Mouse (Mus musculus) R1 (cell line): ENCODE measurements around the gene Fads3.

Experiments
- DNase-seq: peaks from one replicate; pipeline ENCODE4 v3.0.0-alpha.2; 2018; ENCODE audit warnings: low read depth, low spot score

Gene Fads3

DNA sequence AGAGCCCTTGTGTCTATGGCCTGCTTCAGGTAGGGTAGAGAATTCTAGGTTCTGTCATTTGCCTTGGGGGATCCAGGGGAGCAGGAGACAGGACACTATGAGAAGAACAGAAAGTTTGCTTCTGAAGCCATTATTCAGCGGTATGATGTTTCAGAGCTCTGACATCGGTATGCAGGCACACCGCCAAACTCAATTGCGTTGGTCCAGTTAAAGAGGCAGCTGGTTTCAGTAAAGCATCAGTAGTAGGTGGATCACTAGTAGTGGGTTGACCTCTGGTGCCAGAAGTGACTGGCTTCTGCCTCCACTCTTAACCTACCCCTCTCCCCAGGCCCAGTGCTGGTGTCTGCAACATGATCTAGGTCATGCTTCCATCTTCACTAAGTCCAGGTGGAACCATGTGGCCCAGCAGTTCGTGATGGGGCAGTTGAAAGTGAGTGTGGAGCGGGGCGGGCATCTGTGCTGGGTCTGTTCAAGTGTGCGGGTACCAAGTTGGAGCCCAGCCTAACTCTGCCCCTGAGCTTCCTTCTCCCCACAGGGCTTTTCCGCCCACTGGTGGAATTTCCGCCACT is 12.4 kb downstream of the Fads3 start:
- no peak for DNase-seq

- no peak for DNase-seq
Measured at GRCm38 (mm10) chr19:10054361-10055075, 13.1 kb downstream of the Fads3 start.

- no peak for DNase-seq
Measured at GRCm38 (mm10) chr19:10055261-10055660, 13.9 kb downstream of the Fads3 start.

DNA sequence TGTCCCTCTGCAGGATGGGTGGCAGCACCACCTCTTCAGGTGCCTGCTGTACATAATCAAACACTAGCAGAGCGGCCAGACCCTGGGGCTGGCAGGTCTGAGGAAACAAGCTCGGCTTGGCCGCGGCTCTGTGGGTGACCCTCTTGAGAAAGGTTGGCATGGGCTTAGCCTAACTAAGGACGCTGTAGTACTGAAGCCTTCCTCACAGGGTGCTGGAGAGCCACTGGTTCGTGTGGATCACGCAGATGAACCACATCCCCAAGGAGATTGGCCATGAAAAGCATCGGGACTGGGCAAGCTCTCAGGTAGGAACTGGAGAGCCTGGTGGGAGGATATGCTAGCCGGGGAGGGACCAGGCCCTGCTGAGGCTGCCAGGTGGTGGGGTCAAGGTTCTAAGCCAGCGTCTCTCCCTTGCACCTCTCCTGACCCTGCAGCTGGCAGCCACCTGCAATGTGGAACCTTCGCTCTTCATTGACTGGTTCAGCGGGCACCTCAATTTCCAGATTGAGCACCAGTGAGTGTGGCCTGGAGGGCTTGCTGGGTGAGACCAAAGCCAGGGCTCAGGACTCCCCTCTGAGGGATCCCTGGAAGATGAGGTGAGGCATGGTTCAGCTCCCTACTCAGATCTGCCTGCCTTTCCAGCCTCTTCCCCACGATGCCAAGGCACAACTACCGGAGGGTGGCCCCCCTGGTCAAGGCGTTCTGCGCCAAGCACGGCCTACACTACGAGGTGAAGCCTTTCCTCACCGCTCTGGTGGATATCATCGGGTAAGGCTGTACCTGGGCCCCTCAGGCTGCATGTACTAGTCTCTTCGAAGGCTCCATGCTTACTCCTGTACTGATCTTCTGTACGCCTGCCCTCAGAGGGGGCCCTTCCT is 14.7 kb downstream of the Fads3 start:
- peak; percentile 26 for DNase-seq

DNA sequence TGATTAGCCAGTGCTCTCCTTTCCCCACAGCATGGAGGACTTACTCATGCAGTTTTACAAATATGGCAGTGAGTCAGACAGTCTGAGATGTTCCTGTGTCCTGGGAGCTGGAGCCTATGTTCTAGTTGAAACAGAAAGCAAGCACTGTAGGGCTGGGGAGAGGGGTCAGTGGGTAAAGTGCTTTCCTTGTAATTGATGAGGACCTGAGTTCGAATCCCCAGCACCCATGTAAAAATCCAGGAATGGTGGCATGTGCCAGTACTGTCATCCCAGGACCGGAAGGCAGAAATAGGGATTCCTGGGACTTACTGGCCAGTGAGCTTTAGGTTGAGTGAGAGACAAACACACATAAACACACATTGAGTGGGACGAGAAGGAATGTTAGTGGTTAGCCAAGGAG is 15.3 kb downstream of the Fads3 start:
- no peak for DNase-seq

DNA sequence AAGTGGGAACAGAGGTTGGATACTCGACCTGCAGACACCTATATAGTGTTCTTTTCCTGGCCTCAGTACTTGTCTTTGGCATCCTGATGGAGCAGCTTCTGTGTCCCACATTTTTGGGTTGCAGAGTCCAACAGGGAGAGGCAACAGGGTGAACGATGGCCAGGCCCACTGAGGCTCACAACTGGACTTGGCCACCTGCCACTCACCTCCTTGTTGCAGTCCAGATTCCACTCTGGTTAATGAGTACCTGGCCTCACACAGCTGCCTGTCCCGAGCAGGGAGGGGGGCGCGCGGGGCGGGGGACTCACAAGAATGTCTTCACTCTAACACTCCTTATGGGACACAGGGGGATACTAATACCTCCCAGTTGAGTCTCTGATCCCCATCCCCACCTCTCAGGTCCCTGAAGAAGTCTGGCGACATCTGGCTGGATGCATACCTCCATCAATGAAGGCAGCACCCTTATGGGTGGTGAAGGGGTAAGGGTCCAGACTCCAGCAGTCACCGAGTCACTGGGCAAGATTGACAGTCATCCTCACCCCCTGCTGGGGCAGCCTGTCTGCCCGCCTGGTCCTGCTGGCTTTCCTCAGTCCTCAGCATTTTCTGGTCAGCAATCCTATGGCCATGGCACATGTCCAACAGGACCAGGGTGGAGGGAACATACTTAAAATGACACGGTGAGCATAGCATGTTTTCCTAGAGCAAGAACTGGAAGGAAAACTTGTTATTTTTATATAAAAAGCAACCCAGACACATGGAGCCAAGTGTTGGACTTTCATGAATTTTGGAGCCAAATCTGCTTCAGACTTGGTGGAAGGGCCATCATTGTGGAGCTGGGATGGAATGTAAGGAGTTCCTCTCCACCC is 16.4 kb downstream of the Fads3 start:
- no peak for DNase-seq

DNA sequence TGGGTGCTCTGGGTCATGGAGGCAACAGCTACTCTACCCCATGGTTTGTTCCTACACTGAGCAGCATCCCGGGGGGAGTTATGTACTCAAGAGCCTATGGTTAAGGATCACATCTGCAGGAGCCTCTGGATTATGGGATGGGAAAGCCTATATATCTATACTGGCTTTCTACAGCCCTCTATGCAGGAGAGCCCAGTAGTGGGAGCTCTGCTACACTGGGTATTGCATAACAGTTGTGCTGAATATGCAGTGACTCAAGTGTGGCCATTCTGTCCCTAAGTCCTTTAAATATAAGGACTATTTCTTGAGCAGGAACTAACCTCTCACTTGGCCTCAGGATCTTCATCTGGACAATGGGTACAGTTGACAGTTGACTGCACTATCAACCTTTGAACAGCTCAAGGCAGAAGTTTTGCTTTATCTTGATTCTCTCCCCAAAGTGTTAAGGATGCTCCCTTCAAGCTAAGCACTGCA is 17.0 kb downstream of the Fads3 start:
- DNase-seq, result no peak

GRCm38 (mm10) chr19:10058876-10059427 is 17.6 kb downstream of the Fads3 start:
- DNase-seq, result no peak

DNA sequence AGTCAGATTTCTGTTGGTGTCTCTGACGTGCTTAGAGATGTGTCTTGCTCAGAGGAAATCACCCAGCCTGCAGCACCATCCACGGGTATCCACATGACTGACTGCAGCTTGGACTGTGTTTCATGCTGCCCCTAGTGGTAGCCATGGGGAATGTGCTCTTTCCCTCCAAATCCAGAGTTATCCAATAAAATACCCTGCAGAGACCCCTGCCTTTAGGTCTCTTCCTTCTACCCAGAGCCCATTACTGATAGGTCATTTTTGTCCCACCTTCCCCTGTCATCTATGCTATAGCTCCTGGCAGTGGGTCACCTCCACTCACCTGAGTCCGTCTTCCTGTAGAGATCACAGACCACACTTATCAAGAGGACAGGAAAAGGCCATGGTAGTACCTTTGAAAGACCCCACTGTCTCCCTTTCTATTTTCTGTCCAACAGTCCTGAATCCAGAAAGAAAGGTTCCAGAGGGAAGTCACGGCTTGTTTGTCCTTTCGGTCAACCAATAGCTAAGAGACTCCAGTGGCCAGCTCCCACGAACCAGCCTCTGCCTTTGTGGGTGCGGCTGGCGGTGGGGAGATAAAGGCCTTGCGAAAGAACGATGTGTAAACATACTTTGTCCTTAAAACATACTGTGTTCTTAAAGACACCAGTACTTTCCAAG is 18.7 kb downstream of the Fads3 start:
- DNase-seq, result peak; percentile 70

DNA sequence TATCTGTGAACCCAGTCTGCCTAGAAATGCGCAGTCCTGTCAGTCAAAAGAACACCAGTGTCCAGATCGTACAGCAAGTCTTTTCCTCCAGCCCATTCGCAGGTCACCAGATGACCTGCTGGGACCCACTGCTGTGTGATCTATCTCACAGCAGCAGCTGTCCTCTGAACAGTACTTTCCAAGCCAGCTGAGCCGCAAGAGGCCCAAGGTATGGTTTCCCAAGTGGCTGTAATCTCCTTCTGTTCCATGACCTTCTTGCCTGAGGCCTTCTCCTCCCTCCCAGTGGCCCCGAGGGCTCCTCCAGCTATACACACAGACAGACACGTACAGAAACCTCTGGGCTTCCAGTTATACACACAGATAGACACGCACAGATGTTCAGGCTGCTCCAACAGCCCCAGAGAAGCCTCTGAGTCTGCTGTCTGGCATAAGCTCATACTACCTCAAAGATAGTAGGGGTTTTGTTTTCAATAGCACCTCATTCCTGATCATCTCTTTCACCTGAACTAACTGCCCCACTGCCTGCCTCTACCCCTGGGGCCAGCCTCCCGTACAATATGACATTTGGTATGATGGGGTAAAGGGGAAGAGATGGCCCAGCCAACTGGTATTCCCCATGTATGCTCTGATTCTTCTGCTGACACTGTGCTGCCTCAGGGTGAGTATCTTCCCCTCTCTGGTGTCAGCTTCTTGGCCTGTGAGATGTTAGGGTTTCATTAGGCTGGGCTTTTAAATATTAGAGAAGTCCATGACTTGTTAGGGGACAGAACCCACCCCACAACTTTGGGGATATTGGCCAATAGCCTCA is 19.6 kb downstream of the Fads3 start:
- DNase-seq, result no peak

DNA sequence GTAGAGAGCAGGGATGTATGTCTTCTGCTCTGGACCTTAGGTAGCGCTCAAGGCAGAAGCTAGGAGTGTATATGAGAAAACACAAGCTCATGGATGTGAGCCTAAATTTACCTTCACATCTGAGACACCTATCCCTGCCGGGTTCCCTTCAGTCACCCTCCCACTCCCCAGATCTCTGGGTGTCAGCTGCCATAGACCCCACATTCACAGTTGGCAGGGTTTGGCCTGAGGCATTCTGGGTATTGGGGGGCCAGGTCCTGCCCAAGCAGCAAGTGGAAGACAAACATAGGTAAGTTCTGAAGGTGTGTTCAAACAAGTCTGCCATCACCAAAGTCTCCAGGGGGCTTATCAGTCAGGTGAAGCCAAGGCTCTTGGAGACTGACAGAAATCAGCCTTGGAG is 20.3 kb downstream of the Fads3 start:
- DNase-seq, result no peak

DNA sequence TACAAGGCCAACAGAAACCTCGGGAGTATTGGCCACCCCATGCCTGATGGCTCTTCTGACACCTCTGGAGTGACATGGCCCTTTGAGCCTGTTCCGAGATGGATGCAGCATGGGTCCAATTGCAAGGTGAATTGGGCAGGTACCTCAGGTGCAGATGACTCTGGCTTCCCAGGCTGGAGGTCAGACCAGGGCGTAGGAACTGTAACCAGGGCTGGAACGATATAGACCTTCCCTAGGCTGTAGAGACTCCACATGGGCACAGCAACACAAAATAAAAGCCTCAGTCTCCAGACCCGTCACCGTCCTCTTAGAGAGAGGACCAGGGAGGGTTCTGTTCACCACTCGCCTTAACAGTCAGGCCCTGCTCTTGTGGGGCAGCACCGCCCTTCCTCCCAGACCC is 20.9 kb downstream of the Fads3 start:
- DNase-seq, result no peak

- DNase-seq, result no peak
Measured at GRCm38 (mm10) chr19:10062862-10063261, 21.5 kb downstream of the Fads3 start.

- DNase-seq, result no peak
Measured at GRCm38 (mm10) chr19:10064173-10065012, 23.0 kb downstream of the Fads3 start.

DNA sequence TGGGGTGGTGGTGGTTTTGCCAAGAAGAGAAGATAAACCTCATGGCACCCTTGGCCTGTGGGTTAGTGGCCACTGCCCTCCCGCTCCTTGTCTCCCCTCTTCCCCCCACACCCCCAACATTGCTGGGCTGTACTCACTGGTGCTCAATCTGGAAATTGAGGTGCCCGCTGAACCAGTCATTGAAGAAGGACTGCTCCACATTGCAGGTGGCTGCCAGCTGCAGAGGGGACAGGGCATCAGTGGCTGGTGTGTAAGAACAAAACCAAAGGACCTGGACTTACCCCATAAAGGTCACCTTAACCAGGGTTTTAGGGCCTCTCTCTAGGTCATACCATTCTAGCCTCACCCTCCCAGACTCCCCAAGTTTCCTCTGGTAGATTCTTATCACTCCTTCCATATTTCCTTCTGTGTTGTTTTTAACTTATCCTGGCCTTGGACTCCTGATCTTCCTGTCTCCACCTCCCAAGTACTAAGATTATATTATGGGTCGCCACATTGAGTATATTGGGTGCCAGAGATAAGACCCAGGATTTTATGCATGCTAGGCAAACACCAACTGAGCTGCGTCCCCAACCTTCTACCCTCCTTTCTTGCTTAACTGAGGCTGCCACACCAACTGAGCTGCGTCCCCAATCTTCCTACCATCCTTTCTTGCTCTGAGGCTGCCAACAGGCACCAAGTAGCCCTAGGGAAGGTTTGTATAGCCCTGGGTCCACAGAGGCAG is 24.3 kb downstream of the Fads3 start:
- DNase-seq, result no peak

DNA sequence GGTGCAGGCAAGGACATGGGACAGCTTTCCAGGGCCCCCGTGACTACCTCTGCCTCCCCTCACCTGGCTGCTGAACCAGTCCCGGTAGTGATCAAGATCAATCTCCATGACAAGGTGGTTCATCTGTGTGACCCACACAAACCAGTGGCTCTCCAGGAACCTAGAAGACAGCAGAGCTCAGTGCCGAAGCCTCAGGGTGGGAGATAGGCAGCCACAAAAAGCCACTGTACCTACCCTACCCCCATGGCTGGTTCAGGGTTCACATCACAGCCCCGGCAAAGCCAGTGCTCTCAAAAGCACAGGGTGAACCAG is 24.8 kb downstream of the Fads3 start:
- DNase-seq, result no peak

- DNase-seq, result no peak
Measured at GRCm38 (mm10) chr19:10066502-10066901, 25.1 kb downstream of the Fads3 start.

GRCm38 (mm10) chr19:10067701-10068100 is 26.3 kb downstream of the Fads3 start:
- no peak for DNase-seq
